Mouse (Mus musculus) liver, embryonic 14.5 days (tissue): ENCODE results near the gene Tagln2.

Experiments used
- CTCF ChIP-seq: IDR thresholded peaks from 2 replicates; pipeline ENCODE4 v1.5.1; 2016; ENCODE audit warnings: antibody characterized with exemption, low read depth, control low read depth
- EP300 ChIP-seq: IDR thresholded peaks from 2 replicates; pipeline ENCODE4 v1.6.1; 2016; ENCODE audit warnings: antibody characterized with exemption, low read depth

- TF ChIP-seq EP300 (no peak), CTCF (0 out of 2 replicates have a peak, but pooled peaks have one; percentile 3)
Observed at GRCm38 (mm10) chr1:172499765-172500441, at the start of gene Tagln2.
